Mouse (Mus musculus): ENCODE measurements around the gene Olfr709-ps1.
A peak's percentile ranks its signal among the peaks of the same experiment; 100 is the strongest.
"Not testable (repeated sequence)": the region's sequence is repeated elsewhere in the genome, so short reads cannot be mapped to it uniquely, and the experiment has no call there.

The Olfr709-ps1 gene

DNA sequence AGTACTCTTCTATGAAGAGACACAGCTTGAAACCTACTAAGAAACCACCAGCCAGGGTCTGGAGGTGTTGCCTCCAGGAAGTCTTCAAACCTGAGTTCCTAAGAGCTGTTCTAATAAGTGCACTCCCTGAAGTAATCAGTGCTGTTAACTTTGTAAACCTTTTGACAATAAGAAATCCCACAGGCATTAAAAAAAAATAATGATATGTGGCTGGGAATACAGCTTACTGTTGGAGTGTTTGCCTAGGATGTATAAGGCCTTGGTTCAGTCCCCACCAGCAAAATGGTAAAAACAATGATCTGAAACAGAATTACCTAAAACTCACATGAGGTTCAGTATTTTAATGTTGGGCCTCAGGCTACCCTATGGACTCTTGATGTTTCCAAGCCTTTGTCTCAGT is at the start of gene Olfr709-ps1:
Olfr709-ps1 (minus strand) TSS at position 101 of the 400 bp plus-strand sequence.
- DNase-seq (ENCODE audit: low spot score in 2 of 2) = no peak

DNA sequence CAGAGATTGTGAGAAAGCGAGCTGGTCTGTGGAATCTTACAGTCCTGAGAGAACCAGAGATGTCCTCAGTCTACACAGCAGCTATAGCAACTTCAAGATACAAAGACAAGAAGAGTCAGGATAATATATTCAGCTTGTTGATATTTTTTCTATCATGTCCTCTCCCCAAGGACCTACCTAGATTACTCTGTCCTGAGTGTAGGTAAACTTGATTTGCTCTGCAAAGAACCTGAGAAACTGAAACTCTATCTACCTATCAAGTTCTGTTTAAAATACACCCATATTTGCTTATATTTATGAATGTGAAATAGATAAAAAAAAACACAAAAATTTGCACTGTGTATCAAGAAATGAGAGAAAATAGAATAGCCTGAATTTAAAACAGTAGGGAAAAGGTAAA is 43.3 kb upstream of the Olfr709-ps1 start, which contains the start of gene Olfr711:
Olfr711 (minus strand) TSS at position 101 of the 400 bp plus-strand sequence.
- DNase-seq (ENCODE audit: low spot score in 2 of 2) = no peak

DNA sequence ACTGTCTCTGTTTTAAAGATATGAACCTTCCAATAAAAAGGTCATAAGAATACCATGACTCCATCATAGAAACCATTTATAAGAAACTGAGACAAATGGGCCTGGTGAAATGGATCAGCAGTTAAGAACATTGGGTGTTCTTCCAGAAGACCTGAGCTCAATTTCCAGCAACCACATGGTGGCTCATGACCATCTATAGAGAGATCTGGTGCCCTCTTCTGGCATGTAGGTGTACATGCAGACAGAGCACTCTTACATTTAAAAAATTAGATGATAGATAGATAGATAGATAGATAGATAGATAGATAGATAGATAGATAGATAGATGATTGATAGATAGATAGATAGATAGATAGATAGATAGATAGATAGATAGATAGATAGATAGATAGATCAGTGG is 35.5 kb upstream of the Olfr709-ps1 start:
- not testable (repeated sequence) for DNase-seq (ENCODE audit: low spot score in 2 of 2)

DNA sequence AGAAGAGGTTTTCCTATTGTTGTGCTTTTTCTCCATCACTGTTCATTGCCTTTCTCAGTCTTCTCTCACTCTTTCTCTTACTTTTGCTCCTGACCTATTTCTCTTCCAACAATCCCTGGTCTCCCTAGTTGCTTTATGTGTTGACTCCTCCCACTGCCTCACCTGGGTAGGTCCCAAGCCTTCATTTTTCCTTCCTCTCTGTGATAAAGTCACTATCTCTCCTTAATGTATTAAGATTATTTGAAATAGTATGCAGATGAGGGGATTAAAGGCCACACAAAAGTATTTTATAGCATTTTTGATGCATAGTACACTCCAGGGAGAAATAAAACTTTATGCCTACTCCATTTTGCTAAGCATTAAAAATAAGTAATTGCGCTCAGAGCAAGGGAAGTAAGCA is 31.8 kb upstream of the Olfr709-ps1 start, which contains the start of gene Olfr6:
Olfr6 (minus strand) TSS at position 101 of the 400 bp plus-strand sequence.
- DNase-seq (ENCODE audit: low spot score in 2 of 2) = no peak

DNA sequence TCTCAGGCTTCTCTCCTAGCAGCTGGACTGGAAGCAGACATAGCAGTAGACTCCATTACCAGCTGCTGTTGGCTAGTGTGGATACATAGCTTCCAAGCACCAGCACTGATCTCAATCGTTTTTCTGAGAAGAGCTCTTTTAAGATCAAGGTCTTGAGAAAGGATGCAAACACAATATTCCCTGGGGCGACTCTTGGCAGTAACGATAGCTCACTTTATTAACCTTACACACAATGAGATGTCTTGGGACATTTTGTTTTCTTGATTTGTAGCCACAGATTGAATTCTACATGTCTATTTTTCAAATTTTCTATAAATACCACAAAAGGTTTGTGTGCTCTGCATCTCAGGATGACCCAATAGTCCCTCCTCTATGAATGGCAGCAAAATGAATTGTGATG is 16.2 kb upstream of the Olfr709-ps1 start, which contains the start of gene Olfr710:
Olfr710 (minus strand) TSS at position 101 of the 400 bp plus-strand sequence.
- no peak for DNase-seq (ENCODE audit: low spot score in 2 of 2)

DNA sequence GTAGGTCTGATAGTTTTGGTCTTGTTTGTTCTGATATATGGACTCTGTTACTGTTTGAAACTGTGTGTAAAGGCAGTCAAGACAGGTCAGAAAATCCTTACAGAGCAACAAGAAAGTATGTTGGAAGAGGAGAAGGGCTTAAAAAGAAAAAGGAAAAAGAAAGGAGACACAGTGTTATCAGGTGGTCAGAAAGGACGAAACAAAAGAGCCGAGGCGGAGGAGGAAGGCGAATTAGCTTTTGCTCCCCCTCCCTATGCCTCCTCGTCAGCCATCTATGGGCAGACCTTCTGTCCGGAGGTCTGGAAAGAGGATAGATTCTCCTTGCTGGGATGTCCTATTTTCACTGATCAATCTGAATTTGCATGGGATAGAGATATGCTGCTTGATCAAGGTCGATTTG is 11.1 kb downstream of the Olfr709-ps1 start:
- DNase-seq (ENCODE audit: low spot score in 2 of 2) = peak in 1 of 2 experiments; percentile 1

DNA sequence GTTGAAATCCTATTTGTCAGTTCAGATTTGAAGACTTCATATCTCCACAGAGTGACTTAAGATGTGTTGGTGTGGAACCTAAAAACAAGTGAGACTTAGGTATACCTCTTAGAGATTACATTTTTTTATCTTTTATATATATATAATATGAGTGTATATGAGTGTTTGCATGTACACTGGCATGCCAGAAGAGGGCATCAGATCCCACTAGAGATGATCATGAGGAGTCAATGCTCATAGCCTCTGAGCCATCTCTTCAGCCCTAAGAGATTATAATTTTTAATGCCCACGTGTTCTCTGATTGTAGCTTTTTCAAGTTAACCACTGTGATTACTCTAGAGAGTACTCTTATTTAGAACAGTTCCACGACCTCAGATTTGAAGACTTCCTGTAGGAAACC is 24.3 kb downstream of the Olfr709-ps1 start, which contains the start of gene Olfr1532-ps1:
Olfr1532-ps1 (plus strand) TSS at position 326 of the 400 bp plus-strand sequence.
- no peak for DNase-seq (ENCODE audit: low spot score in 2 of 2)

DNA sequence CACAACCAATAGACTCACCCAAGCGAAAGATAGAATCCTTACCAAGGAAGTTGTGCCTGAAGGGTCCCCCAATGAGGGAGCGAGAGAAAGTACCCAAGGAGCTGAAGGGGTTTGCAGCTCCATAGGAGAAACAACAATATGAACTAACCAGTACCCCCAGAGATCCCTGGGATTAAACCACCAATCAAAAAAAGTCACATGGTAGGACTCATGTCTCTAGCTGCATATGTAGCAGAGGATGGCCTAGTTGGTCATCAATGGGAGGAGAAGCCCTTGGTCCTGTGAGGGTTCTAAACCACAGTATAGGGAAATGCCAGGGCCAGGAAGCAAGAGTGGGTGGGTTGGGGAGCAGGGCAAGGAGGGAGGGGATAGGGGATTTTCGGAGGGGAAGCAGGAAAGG is 30.9 kb downstream of the Olfr709-ps1 start, which contains the start of gene Olfr707:
Olfr707 (minus strand) TSS at position 101 of the 400 bp plus-strand sequence.
- DNase-seq (ENCODE audit: low spot score in 2 of 2) = not testable (repeated sequence)

DNA sequence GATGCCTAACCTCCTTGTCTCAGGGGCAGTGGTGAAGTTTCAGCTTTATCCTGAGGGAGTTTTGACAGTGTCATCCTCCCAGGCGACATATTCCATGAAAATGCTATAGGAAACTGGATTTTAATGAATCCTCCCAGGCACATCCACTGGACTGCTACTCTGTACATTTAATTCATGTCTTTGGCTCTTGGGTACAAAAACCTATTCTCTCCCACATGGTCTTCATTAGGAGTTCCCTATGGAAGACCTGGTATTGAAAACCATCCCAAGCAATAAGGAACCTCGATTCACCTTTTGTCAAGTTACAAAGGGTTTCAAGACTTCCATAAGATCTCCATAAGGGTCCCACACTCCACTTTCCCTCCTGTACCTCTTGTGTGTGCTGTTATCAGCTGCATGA is 44.0 kb downstream of the Olfr709-ps1 start, which contains the start of gene Olfr706:
Olfr706 (minus strand) TSS at position 101 of the 400 bp plus-strand sequence.
- no peak for DNase-seq (ENCODE audit: low spot score in 2 of 2)

DNA sequence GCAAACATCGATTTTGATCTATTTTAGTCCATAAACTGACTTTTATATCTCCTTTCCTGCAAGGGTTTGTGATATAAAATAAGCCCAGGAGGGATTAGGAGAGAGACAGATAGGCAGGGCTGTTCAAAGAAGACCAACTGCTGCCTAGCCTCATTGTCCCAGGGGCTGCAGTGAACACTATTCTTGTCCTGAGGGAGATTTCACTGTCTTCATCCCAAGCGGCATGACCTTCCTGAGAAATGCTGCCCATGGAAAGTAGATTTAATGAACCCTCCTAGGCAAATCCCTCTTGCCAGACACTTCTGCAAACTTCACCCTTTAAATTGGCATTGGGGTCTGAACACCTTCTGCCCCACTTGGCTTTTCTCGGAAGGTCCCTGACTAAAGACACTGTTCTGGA is 55.2 kb downstream of the Olfr709-ps1 start, which contains the start of gene Olfr705:
Olfr705 (minus strand) TSS at position 101 of the 400 bp plus-strand sequence.
- no peak for DNase-seq (ENCODE audit: low spot score in 2 of 2)

Data from frontal cortex, postnatal 36 days (tissue).